Mouse (Mus musculus) midbrain, embryonic 14.5 days (tissue): ENCODE results near the gene Duox1. TPM values are rescaled to one million over a fixed set of nuclear protein-coding genes. Genes with fewer than 3 reads are reported as not detected.

Experiments
- ATAC-seq: fragments of 200-750 bp; cut with Nextera tagmentation; 2 replicates; pipeline ENCODE4 v1.8.0; 2017; ENCODE audit warnings: moderate number of reproducible peaks, moderate library complexity; ENCODE audit not compliant: low FRiP score, low TSS enrichment
- DNase-seq: peaks from one replicate; pipeline ENCODE4 v3.0.0-alpha.2; 2015
- H3K27ac ChIP-seq: fragments of 300-500 bp; sonication (generic); replicated peaks from 2 replicates; pipeline ENCODE4 v1.5.1; 2014; ENCODE audit warnings: mild to moderate bottlenecking, low read depth, low read length, moderate library complexity
- H3K27me3 ChIP-seq: fragments of 300-500 bp; sonication (generic); 2 replicates; pipeline ENCODE4 v1.6.1; 2014; ENCODE audit warnings: low read length, control low read depth, mixed read lengths; ENCODE audit not compliant: control insufficient read depth, insufficient read depth
- H3K36me3 ChIP-seq: fragments of 300-500 bp; sonication (generic); 2 replicates; pipeline ENCODE4 v1.6.1; 2014; ENCODE audit warnings: low read length, control low read depth; ENCODE audit not compliant: control insufficient read depth, insufficient read depth
- H3K4me1 ChIP-seq: fragments of 300-500 bp; sonication (generic); 2 replicates; pipeline ENCODE4 v1.6.1; 2014; ENCODE audit warnings: mild to moderate bottlenecking, antibody characterized with exemption, low read length, control low read depth; ENCODE audit not compliant: control insufficient read depth, insufficient read depth
- H3K4me2 ChIP-seq: fragments of 300-500 bp; sonication (generic); 2 replicates; pipeline ENCODE4 v1.6.1; 2014; ENCODE audit warnings: mild to moderate bottlenecking, low read length, moderate library complexity
- H3K4me3 ChIP-seq: fragments of 300-500 bp; sonication (generic); replicated peaks from 2 replicates; pipeline ENCODE4 v1.5.1; 2014; ENCODE audit warnings: low read depth, low read length
- H3K9ac ChIP-seq: fragments of 300-500 bp; sonication (generic); replicated peaks from 2 replicates; pipeline ENCODE4 v1.6.1; 2014; ENCODE audit warnings: mild to moderate bottlenecking, low read length, moderate library complexity
- H3K9me3 ChIP-seq: fragments of 300-500 bp; sonication (generic); 2 replicates; pipeline ENCODE4 v1.6.1; 2016; ENCODE audit warnings: low read length, control low read depth, mixed read lengths; ENCODE audit not compliant: control insufficient read depth
- WGBS: fragments of 180-500 bp; shearing (Covaris S2); extraction: QIAGEN DNeasy Blood & Tissue Kit; methylation state at CpG from one replicate; pipeline ENCODE4 v1.1.7; 2014; 5-methylcytosine and 5-hydroxymethylcytosine counted together
- polyA plus RNA-seq: library from polyadenylated mRNA; unstranded; fragments of >200 nt; fragmentation: Nextera tagmentation; extraction: Ambion mirVana; gene quantifications from 2 replicates; pipeline ENCODE4 v1.2.1, GENCODE M21; 2014

Duox1 gene
- polyA plus RNA-seq = 0.18 and 0.22 TPM in 2 replicates

- H3K27me3 ChIP-seq = peaks cover 24% of the 10 kb centered on the region
- DNase-seq (no peak), ATAC-seq (no peak)
- WGBS = 88% methylated on average over 7 of the region's 7 CpGs
- H3K36me3 ChIP-seq = no peaks in the 10 kb centered on the region
- H3K4me2 ChIP-seq = no peak within 1 kb of the TSS
- peaks cover 6% of the 10 kb centered on the region; the same call in 1 of the 2 replicates for H3K4me1 ChIP-seq
- H3K9me3 ChIP-seq = no peaks in the 10 kb centered on the region
- no peak within 1 kb of the TSS for H3K27ac ChIP-seq
- no peak within 1 kb of the TSS for H3K4me3 ChIP-seq
- no peak within 1 kb of the TSS for H3K9ac ChIP-seq
Measured at GRCm38 (mm10) chr2:122315372-122315771, at the start of gene Duox1. Gene Duox1 (plus strand): TSS chr2:122315672.

- H3K4me3 ChIP-seq = no peak overlapping the region
- no peak overlapping the region for H3K4me2 ChIP-seq
- WGBS = 90% methylated on average over 7 of the region's 7 CpGs
- no peak for ATAC-seq
- H3K27ac ChIP-seq = no peak overlapping the region
- no peaks in the 10 kb centered on the region for H3K9me3 ChIP-seq
- no peaks in the 10 kb centered on the region for H3K36me3 ChIP-seq
- no peak for DNase-seq
- H3K4me1 ChIP-seq = peaks cover 15% of the 10 kb centered on the region
- H3K9ac ChIP-seq = no peak overlapping the region
- H3K27me3 ChIP-seq = no peaks in the 10 kb centered on the region
Measured at GRCm38 (mm10) chr2:122266407-122267193, 48.9 kb upstream of the Duox1 start.

GRCm38 (mm10) chr2:122278769-122279168 lies 36.7 kb upstream of the Duox1 start:
- H3K27ac ChIP-seq = no peak overlapping the region
- H3K4me1 ChIP-seq = no peaks in the 10 kb centered on the region
- ATAC-seq = no peak
- no peaks in the 10 kb centered on the region for H3K36me3 ChIP-seq
- no peak for DNase-seq
- no peaks in the 10 kb centered on the region for H3K27me3 ChIP-seq
- no peak overlapping the region for H3K4me2 ChIP-seq
- H3K4me3 ChIP-seq = no peak overlapping the region
- H3K9me3 ChIP-seq = no peaks in the 10 kb centered on the region
- WGBS = 87% methylated on average over 3 of the region's 3 CpGs
- H3K9ac ChIP-seq = no peak overlapping the region

GRCm38 (mm10) chr2:122284091-122284490 lies 31.4 kb upstream of the Duox1 start:
- no peak overlapping the region for H3K4me2 ChIP-seq
- WGBS = 87% methylated on average over 9 of the region's 9 CpGs
- no peak overlapping the region for H3K9ac ChIP-seq
- no peak overlapping the region for H3K4me3 ChIP-seq
- ATAC-seq (no peak), DNase-seq (no peak)
- no peaks in the 10 kb centered on the region for H3K27me3 ChIP-seq
- H3K36me3 ChIP-seq = no peaks in the 10 kb centered on the region
- H3K27ac ChIP-seq = no peak overlapping the region
- H3K4me1 ChIP-seq = no peaks in the 10 kb centered on the region
- no peaks in the 10 kb centered on the region for H3K9me3 ChIP-seq

GRCm38 (mm10) chr2:122286137-122286536 lies 29.3 kb upstream of the Duox1 start:
- Histone ChIP-seq H3K4me2 (no peak overlapping the region), H3K9ac (no peak overlapping the region), H3K4me1 (no peaks in the 10 kb centered on the region), H3K27me3 (no peaks in the 10 kb centered on the region), H3K4me3 (no peak overlapping the region), H3K36me3 (no peaks in the 10 kb centered on the region), H3K27ac (no peak overlapping the region), H3K9me3 (no peaks in the 10 kb centered on the region)
- DNase-seq (no peak), ATAC-seq (no peak)
- WGBS = 68% methylated on average over 7 of the region's 7 CpGs

- H3K9me3 ChIP-seq = no peaks in the 10 kb centered on the region
- H3K9ac ChIP-seq = no peak overlapping the region
- peaks cover 13% of the 10 kb centered on the region for H3K4me1 ChIP-seq
- no peak overlapping the region for H3K4me2 ChIP-seq
- no peak for DNase-seq
- H3K4me3 ChIP-seq = no peak overlapping the region
- 8% methylated on average over 7 of the region's 7 CpGs for WGBS
- H3K36me3 ChIP-seq = no peaks in the 10 kb centered on the region
- ATAC-seq = no peak
- peaks cover 59% of the 10 kb centered on the region for H3K27me3 ChIP-seq
- no peak overlapping the region for H3K27ac ChIP-seq
Measured at GRCm38 (mm10) chr2:122294916-122295315, 20.6 kb upstream of the Duox1 start.

GRCm38 (mm10) chr2:122297271-122298095 lies 18.0 kb upstream of the Duox1 start:
- Histone ChIP-seq H3K36me3 (no peaks in the 10 kb centered on the region), H3K9ac (no peak overlapping the region), H3K9me3 (no peaks in the 10 kb centered on the region), H3K27me3 (peaks cover 85% of the 10 kb centered on the region), H3K4me2 (peak overlapping the region; percentile 33), H3K4me3 (peak overlapping the region; percentile 11), H3K4me1 (peaks cover 28% of the 10 kb centered on the region), H3K27ac (no peak overlapping the region)
- under 1% methylated on average over 35 of the region's 35 CpGs for WGBS
- ATAC-seq = no peak
- DNase-seq = peak; percentile 57

GRCm38 (mm10) chr2:122298096-122298499 lies 17.4 kb upstream of the Duox1 start, which contains the start of gene Duox2:
Gene Duox2 (minus strand): TSS chr2:122298449.
- Histone ChIP-seq H3K27ac (no peak within 1 kb of the TSS), H3K4me3 (peak within 1 kb of the TSS; percentile 22), H3K4me2 (peak within 1 kb of the TSS; percentile 47), H3K9me3 (no peaks in the 10 kb centered on the region), H3K27me3 (peaks cover 85% of the 10 kb centered on the region), H3K9ac (no peak within 1 kb of the TSS), H3K4me1 (peaks cover 28% of the 10 kb centered on the region), H3K36me3 (no peaks in the 10 kb centered on the region)
- ATAC-seq (no peak), DNase-seq (no peak)
- WGBS = under 1% methylated on average over 13 of the region's 13 CpGs
